Mouse (Mus musculus): ENCODE measurements around the gene Krtap16-1.

Krtap16-1 gene

DNA sequence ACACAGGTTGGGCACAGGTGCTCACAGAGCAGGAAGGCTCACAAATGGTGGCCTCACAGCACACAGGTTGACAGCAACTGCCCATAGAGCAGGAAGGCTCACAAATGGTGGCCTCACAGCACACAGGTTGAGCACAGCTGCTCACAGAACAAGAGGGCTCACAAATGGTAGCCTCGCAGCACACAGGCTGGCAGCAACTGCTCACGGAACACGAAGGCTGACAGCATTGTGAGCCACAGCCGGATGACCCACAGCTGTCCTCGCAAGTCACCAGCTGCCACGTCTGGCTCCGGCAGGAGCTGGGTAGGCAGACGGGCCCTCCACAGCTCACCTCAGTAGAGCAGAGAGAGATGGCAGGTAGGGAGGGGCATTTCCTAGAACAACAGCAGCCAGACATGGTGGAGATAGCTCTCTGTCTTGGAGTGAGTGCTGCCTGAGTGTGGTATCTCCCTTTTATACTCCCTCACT, at the start of gene Krtap16-1:
Gene Krtap16-1 (minus strand): TSS at position 418 of the 468 bp plus-strand sequence.
- DNase-seq = no peak

DNA sequence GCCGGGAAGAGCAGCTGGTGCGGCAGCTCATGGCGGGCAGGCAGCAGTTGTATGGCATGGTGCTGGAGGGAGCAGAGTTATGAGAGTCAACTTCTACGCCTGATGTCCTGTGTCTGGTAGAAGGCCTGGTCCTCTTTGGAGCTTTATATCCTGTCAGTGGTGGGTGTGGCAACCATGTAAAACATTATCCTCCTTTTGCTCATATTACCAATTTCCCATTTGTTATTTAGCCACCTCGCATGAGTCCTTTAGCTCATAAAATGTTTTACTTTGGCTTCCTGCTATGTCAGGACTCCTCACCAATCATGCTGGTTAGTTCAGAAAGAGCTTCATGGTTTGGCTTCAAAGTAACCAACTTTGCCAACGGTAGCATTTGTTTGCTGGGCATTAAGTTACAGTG, 43.4 kb upstream of the Krtap16-1 start, which contains the start of gene Krt33b:
Gene Krt33b (minus strand): TSS at position 101 of the 400 bp plus-strand sequence.
- DNase-seq = no peak

DNA sequence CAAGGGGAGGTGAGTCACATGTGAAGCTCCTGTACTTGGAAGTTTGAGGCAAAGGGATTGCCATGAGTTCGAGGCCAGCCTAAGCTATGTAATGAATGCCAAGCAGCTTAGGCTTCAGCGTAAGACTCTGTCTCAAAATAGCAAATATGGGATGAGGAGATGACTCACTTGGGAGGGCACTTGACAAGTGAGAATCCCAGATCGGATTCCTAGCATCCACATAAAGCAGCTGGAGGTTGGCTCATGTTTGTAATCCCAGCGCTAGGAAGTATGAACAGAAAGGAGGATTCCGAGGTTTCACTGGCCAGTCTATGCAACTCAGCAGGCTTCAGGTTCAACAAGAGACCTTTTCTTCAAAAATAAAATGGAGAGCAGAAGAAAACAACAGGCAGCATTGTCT, 35.0 kb upstream of the Krtap16-1 start:
- no peak for DNase-seq

DNA sequence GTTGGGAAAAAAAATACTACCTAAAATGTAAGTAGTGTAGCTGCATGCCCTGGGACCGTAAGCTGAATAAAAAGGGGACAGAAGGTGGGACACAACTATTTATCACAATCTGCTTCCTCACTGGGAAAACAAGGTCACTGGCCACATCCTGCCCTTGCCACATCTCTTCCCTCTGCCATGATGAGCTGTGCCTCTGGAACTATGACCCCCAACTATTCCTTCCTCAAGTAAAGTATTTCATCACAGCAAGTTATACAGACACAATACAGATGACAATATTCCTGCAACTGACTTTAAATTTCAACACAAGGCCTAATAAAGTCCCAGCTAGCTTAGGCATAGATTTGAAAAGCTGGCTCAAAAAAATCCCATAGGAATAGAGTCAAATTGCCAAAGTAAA, 33.1 kb upstream of the Krtap16-1 start:
- DNase-seq = no peak

DNA sequence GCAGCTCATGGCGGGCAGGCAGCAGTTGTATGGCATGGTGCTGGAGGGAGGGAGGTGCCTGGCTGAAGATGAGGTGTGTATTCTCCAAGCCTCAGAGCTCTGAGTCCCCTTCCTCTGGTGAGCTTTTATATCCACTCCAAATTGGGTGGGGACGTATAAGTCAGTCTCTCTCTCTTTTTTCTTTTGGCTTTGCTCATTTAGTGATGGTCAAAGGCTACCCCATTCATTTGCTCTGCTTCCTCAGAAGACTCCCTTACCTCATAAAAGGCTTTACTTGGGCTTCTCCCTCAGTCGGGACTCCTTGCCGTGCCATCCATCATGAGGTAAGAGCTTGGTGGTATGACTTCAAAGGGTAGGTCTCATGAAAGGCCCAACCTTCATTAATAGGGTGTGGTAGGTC, 29.7 kb upstream of the Krtap16-1 start, which contains the start of gene Krt33a:
Gene Krt33a (minus strand): TSS at position 101 of the 400 bp plus-strand sequence.
- no peak for DNase-seq

DNA sequence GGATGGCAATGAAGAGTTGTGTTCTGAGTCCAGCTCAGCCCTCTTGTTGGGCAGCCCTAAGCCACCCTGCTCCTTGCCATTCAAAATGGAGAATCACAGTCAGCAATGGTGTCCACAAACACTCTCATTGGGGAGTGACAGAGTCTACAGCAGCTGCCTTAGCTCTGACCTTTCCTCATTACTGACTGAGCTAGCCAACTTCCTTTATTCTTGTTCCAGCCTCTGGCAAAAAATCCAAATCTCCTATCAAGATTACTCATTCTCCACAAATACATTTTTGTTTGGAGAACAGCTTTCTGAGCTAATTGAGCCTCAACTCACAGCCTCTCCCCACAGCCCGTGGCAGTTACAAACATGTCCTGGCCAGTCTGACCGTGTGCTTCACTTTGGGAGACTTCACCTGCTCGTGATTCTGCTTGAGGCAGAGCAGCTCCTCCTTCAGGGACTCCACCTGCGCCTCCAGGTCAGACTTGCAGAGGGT, 27.3 kb upstream of the Krtap16-1 start:
- DNase-seq = peak in 1 of 2 experiments; percentile 30

DNA sequence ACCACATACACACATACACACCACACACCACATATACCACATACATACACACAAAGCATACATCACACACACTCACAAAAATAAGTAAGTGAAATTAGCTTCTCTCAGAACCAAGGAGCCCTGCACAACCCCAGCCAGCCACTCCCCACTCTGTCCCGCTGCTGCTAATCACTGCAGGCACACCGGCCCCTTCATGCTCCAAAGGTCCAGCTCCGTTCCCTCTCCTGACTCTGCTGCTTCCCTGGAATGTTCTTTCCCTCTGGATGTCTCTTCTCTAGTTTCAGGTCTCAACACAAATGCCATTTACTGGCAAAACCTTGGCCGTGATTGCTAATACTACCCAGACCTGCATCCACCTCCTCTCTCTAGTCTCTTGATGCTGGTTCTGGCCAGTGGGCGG, 24.3 kb upstream of the Krtap16-1 start:
- no peak for DNase-seq

DNA sequence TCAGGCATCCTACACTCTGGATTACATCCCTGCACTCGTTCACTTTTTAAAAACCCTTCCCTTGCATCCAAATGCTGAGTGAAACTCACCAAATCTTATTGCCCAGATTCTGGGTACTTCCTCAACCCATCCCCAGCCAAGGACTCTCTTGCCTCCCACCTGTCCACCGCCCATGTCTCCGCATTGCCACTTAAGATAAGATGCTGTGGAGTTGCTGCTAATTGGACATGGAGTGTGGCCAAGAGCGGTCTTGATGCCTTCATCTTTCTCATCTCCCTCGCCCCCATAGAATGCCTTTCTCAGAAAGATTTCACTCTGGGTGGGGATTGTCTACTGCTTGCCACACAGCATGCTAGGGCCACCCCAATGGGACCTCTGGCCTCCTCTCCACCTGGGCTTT, 21.9 kb upstream of the Krtap16-1 start:
- DNase-seq = no peak

DNA sequence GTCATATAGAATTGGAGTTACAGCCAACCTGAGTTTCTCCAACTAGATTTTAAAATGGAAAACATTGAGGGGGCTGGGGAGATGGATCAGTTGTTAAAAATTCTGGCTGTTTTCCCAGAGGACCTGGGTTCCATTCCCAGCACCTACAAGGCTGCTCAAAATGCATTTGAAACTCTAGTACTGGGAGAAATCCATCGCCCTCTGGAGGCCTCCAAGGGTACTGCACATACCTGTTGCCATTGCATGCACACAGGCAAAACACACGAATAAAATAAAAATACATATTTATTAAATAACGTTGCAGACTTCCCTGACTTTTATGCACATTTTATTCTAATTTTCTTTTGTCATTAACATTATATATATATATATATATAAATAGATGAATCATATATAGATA, 20.2 kb upstream of the Krtap16-1 start:
- no peak for DNase-seq

DNA sequence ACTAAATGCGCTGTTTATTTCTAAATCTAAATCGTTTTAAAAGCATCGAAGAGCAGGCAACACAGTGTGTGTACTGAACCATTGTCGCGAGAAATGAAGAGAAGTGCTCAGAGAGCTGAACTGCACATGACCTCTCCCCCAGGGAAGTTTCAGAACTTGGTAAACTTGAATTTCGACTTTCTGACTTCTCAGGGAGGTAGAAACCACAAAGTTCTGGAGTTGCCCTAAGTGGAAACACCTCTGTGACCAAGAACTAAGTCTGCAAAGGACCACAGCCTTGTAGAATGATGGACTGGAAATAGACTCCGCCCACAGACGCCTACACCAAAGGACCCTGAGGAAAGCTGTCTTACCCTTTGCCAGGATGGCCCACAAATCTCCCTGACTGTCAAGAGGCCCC, 19.5 kb upstream of the Krtap16-1 start:
- peak in 1 of 2 experiments; percentile 40 for DNase-seq

DNA sequence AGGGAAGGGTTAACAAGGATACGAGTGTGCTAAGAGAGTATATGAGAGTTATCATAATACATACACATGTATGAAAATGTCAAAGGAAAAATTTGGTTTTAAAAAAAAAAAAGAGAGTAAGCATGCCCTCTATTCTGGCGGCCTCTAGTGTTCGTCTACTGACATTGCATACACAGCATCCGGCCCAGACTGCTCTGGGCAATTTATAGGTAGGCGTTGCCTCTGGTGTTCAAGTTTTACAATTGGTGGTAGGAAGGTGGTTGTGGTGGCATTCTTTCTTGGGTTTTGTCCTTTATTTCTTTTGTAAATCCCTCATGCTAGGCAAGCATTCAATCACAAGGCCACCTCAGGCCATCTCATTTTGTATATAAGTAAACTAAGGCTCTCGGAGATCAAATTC, 18.4 kb upstream of the Krtap16-1 start:
- peak; percentile 32 to 66 for DNase-seq

DNA sequence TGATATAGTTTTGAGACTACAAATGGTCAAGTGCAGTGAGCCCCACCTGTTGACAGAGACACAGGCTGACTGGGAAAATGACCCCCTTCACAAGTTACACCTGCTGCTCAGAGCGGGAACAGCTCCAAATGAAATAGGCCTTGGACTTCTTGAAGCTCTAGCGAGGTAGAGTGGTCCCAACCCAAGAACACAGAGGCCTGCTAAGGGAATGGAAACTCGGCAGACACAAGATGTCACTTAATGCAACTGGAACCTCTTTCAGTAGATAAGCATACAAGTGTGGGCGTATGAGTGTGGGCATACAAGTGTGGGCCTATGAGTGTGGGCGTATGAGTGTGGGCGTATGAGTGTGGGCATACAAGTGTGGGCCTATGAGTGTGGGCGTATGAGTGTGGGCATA, 12.7 kb upstream of the Krtap16-1 start:
- DNase-seq = no peak

DNA sequence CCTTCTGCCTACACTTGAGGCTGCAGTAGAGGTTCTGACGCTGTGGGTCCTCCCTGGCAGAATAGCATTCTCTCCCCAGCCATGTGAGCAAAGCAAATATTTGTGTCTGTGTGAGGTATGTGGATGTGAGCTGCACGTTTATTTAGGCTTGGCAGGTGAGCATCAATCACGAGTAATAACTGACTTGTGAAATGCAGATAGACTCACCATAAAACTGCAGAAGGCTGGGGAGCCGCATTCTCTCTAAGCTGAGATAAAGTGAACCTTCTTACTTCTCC, 7.9 kb upstream of the Krtap16-1 start:
- peak in 1 of 2 experiments; percentile 36 for DNase-seq

DNA sequence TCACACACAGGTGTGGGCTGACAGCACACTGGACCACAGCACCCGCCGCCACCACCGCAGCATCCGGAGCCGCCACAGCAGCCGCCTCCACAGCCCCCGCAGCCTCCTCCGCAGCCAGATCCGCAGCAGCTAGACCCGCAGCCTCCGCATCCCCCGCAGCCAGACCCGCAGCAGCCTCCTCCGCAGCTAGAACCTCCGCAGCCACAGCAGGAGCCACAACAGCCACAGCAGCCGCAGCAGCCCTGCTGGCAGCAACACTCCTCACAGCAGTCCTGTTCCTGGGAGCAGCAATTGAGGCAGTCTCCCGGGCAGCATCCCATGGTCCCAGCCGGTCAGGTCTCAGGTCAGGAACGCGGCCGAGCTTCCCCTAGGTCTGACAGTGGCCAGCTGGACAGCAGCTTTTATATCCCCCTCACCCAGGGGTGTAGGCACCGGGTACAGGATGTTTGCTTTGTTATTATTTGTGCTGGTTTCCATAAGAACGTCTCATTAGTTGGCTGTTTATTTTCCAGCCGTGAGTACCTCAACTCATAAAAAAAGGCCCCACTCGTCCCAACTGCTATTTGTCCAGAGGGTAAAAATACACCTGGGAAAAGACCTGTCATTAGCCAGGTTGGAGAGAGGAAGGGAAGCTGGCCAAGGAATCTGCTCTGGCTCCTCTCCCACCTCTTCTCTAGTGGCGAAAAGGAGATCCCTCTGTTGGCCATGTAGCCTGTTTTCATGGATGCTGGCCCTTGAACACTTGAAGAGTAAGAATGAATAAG, 7.4 kb upstream of the Krtap16-1 start, which contains the start of gene Krtap17-1:
Gene Krtap17-1 (minus strand): TSS at position 375 of the 764 bp plus-strand sequence.
- DNase-seq = peak; percentile 17 to 56

DNA sequence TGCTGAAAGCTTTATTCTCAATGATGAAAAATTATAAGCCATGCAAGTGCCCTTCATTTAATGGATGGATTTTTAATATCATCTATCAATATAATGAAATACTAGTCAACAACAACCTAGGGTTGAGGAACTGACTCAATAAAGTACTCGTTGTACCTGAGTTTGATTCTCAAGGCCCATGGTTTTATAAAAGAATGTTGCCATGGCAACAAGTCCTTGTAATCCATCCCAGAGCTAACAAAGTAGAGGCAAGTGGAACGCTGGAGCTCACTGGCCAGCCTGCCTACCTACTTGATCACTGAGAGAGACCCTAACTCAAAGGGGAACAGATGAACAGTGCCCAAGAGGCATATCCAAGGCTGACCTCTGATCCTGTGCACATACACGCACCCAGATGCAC, 4.2 kb upstream of the Krtap16-1 start:
- DNase-seq = no peak

DNA sequence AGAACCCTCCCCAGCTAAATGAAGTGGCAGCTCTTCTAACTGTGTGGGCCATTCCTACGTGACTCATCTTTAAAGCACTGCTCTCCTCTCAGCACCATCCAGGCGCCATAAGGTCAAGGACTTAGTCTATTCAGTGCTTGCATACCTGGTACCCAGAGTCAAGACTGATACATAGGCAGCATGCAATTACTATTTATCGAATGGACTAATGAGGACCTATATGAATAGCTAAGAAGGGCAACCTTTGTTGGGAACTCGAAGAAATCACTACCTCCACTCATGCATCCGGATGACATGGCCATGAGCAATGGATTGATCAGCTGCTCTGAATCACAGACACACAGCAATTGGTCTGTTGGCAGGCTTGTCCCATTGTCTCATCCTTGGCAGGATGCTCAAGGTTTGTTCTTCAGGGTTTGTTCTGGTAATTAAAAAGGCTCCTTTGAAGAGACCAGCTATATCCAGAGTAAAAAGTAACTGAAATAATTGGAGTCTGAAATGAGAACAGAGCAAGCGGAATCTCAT, 3.5 kb upstream of the Krtap16-1 start:
- no peak for DNase-seq

DNA sequence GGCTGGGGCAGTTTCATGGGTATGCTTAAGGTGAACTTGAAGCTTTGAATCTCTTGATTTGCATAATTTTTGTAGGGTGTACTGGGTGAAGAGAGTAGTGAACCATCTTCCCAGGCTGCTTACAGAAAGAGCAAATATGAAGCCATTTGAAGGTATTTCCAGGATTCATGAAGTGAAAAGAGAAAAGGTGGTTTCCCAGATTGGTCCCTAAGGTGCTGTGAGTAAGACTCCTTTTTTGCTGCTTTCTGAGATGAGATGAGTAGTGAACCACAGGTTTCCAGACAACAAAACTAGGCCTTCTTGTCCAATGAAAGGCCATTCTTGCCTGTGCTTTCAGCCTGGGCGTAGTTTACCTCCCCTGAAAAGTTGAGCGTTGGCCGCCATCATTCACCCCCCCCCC, 2.1 kb upstream of the Krtap16-1 start:
- DNase-seq = no peak

DNA sequence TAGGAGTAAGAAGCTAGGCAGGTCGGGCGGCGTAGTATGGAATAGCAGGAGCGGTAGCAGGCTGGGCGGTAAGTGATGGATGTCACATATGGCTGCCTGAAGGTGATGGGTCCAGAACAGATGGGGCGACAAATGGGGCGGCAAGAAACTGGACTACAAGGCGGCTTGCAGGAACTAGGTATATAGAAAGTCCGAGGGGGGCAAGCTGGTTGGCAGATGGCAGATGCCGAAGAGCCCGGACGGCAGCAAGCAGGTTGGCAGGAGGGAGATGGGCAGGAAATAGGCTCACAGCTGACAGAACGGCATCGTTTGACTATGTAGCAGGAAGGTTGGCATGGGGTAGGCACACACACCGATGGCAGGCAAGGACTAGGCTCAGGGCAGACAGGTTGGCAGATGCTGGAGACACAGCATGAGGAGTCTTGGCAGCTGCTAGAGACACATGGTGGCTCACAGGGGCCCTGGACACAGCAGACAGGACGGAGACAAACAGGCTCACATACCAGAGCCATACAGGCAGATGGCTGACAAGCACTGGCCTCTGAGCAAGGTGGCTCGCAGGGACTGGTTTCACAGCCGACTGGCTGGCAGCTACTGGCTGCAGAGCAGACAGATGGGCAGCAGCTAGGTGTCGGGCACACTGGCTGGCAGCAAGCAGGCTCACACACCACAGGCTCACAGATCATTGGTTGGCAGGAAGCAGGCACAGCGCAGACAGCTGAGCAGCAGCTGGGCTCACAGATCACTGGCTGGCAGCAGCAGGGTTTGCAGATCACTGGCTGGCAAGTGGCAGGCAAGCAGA, 905 bp downstream of the Krtap16-1 start:
- DNase-seq = no peak

DNA sequence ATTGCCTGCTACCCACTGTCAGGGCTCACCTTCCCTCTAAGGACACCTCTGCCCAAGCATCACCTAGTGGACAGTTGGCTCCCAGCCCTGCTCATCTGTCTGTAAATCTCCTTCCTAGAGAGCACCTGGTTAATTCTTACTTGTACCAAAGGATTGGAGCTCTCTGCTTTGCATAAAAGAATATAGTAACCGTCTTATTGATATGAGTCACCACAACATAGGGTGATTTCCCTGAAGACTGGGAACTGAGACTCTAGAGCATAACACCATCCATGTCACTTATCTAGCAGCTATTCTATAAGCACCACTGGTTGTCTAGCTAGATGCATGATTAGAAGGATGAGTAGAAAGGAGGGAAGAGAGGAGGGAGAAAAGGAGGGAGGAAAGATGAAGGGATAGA, 3.0 kb downstream of the Krtap16-1 start:
- DNase-seq = no peak

DNA sequence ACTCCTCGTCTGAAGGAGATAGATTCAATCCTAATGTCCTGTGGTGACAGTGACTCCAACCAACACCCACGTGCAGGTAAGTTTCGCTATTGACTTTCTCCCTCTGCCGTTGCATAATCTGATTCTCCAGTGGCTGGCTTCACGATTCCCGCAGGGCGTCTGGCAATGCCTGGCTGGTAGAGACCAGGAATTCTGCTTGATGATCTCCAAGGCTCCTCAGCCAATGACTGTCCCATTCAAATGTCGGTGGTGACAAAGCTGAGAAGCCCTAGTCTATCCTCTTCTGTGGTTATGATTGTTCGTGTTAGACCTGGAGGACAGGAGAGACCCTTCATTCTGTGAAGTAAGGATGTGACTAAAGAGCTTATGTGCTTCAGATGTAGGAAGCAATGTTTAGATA, 3.7 kb downstream of the Krtap16-1 start:
- no peak for DNase-seq

DNA sequence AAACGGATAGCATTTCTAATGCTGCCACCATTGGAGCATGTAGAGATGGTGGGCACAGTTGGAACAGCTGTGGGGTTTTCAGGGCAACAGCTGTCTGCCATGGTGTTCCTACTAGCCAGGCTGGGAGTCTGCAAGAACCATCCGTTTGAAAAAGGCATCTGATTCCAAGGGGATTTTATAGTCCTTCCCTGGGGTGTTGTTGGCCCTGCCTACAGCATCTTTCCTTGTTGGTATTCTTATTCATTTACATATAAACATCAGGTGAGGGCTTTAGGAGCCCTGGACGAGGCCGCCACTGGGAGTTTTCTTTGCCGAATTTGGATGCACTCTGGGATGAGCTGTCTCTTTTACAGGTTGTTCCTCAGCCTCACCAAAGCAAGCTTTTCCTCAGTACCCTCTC, 7.4 kb downstream of the Krtap16-1 start, which contains the start of gene Krtap29-1:
Gene Krtap29-1 (minus strand): TSS at position 101 of the 400 bp plus-strand sequence.
- DNase-seq = no peak

DNA sequence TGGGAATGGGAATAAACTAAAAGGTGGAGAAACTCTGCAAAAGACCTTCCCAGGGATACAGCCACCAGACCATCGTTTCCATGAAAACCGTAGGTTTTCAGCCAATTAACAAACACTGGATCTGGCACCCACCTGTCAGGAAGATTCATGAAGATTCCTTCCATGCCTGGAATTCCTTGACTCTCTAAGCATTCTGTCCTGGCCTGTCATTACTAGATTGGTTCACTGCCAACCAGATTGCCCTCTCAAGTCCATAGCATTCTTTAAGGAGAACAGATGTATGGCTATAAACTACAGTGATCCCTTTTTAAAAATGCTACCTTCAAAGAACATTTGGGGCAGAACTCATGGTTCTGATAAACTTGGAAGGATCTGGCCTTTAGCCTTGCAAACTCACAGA, 20.4 kb downstream of the Krtap16-1 start:
- no peak for DNase-seq

DNA sequence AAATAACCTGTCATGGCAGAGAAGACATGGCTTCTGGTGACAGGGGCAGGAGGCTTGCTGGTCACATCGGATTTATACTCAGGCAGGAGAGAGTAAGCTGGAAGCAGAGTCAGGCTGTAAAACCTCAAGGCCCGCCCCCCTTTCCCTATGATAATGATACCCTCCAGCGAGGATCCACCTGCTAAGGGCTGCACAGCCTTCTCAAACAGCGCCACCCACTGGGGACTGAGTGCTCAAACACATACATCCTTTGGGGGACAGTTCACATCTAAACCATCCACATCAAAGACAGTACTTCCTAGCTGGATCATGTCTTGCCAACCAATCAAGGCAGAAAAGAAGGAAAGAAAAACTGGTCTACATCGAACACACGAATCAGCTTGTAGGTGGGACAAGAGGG, 22.2 kb downstream of the Krtap16-1 start:
- no peak for DNase-seq

DNA sequence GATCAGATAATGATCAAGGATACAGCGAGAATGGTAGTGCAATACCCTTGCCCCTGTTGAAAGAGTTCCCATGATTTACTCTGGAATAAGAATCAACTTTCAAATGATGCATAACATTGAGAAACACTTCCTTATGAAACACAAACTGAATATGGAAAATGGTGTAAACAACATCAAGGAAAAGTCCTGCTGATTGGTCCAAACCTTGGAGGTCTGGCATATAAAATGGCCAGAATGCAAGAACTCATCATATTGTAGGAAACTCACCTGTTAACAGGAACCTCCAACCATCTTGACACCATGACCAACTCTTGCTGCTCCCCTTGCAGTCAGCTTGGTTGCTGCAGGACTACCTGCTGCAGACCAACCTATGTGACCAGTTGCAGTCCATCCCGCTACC, 38.2 kb downstream of the Krtap16-1 start, which contains the start of gene Krtap9-5:
Gene Krtap9-5 (plus strand): TSS at position 301 of the 400 bp plus-strand sequence.
- DNase-seq = no peak
